Mouse (Mus musculus) urinary bladder, adult 18-20 months (tissue): Measurements from ENCODE around the gene Lmo7.

Experiments
- DNase-seq, 2 experiments: peaks; one replicate each; pipeline ENCODE4 v3.0.0; 2022; ENCODE audit warnings: low spot score in 2 of 2, mixed read lengths in 2 of 2

Lmo7 gene

GRCm38 (mm10) chr14:101946711-101947516, 217.2 kb downstream of the Lmo7 start:
- no peak for DNase-seq

DNA sequence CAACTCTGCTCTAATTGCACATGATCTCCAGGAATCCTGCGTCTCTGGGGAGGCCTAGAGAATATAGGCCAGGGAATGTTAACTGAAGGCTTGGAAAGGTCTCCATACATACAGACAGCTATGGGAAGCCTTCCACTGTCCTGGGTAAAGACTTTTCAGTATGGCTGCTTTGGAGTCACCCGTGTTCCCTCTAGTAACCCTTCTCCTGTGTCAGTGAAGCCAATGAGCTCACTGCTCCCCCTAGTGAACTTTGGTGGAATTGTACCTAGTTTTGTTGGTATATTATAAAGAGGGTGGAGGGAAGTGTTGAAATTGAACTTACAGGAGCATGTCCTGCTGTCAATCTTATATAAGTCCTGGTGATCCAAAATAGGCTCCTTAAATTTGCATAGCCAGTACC, 219.4 kb downstream of the Lmo7 start:
- DNase-seq = no peak

GRCm38 (mm10) chr14:101951107-101951506, 221.3 kb downstream of the Lmo7 start:
- DNase-seq = no peak

GRCm38 (mm10) chr14:101953793-101954468, 224.2 kb downstream of the Lmo7 start:
- DNase-seq = no peak

DNA sequence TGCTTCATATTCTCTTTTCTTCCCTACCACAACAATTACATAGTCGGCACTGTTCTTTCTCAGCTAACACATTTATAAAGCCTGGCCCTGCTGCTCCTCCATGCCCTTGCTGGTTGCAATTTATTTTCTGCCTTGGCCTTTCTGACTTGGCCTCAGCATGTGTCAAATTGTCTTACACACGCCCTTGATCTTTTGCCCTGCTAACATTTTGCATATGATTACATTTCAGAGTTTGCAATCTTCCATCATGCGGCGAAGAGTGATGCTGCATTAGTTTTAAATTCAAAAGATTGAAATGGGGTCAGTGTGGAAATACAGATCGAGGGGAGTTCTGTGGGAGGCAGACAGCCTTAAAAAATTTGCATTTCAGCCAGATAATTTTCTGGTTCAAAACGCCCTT, 234.6 kb downstream of the Lmo7 start:
- no peak for DNase-seq

DNA sequence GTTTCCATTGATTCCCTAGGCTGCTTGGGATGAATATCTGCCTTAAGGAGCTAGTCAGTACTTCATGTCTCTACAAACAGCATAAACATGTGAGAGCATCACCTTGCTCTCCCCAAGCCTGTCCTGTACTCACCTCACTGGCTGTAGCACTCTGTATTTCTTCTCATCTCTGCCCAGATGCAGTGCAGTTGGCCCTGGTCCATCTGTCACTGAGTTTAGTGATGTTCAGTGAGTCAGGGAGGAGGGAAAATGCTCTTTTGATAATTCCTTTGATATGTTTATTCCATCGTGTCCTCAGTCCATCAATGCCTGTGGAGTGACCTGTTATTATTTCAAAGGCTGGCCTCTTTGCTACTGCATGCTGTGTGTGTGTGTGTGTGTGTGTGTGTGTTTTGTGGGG, 235.2 kb downstream of the Lmo7 start:
- no peak for DNase-seq

GRCm38 (mm10) chr14:101972764-101973163, 243.0 kb downstream of the Lmo7 start:
- DNase-seq = no peak

- no peak for DNase-seq
Observed at GRCm38 (mm10) chr14:101973171-101973570, 243.4 kb downstream of the Lmo7 start.

GRCm38 (mm10) chr14:101976021-101976685, 246.4 kb downstream of the Lmo7 start:
- DNase-seq = no peak
